11 mouse cellular contexts compared by ENCODE assay signal in genomic region chr9:60919936-60920672, GRCm38 (mm10).
DNase-seq lines count a peak whose midpoint lies in the region; ATAC-seq and TF ChIP-seq lines count a peak whose summit lies in the region.
"Had no signal": no experiment of that assay in that cellular context is flagged by ENCODE, and none has a peak within 500 bp of the region (broad histone marks: within the 10 kb centered on the region; RNA-seq: fewer than 3 reads in every experiment).

No protein-coding gene starts in this region.

- H3K9ac ChIP-seq in embryonic facial prominence, embryonic 15.5 days = no peak overlapping the region
- H3K9ac ChIP-seq in limb, embryonic 13.5 days = no peak overlapping the region
- H3K9ac ChIP-seq: hindbrain, embryonic 15.5 days; liver, embryonic 14.5 days had no signal

- H3K27me3 ChIP-seq in embryonic facial prominence, embryonic 15.5 days = no peaks in the 10 kb centered on the region
- peaks cover 5% of the 10 kb centered on the region; the same call in 1 of the 2 replicates for H3K27me3 ChIP-seq in limb, embryonic 13.5 days
- H3K27me3 ChIP-seq: hindbrain, embryonic 15.5 days had no signal

- no peak overlapping the region for H3K4me2 ChIP-seq in embryonic facial prominence, embryonic 15.5 days (replicated peaks)
- no peak overlapping the region for H3K4me2 ChIP-seq in limb, embryonic 13.5 days (replicated peaks)
- H3K4me2 ChIP-seq: hindbrain, embryonic 15.5 days had no signal

- TF ChIP-seq CTCF in brain, embryonic 14.5 days (IDR thresholded peaks at IDR 0.05; ENCODE audit: borderline replicate concordance, extremely low read depth, insufficient read depth, insufficient read length) = no peak

- peak overlapping the region; percentile 58 for H3K27ac ChIP-seq in embryonic facial prominence, embryonic 15.5 days (replicated peaks)
- H3K27ac ChIP-seq in limb, embryonic 13.5 days = 0 out of 2 replicates have a peak overlapping the region, but pooled peaks have one; percentile 23
- H3K27ac ChIP-seq: hindbrain, embryonic 15.5 days; left cerebral cortex, adult 2 months; liver, embryonic 14.5 days had no signal

- ATAC-seq in embryonic facial prominence, embryonic 15.5 days (ENCODE audit: insufficient number of reproducible peaks, low FRiP score, low TSS enrichment, low read depth) = no peak; the same call in 1 of the 2 replicates
- ATAC-seq in limb, embryonic 13.5 days (ENCODE audit: low FRiP score, low read depth) = no peak
- ATAC-seq in cerebellum, adult (ENCODE audit: insufficient number of reproducible peaks, low FRiP score, low TSS enrichment) = no peak

- no peak overlapping the region for H3K4me3 ChIP-seq in embryonic facial prominence, embryonic 15.5 days (replicated peaks)
- no peak overlapping the region for H3K4me3 ChIP-seq in limb, embryonic 13.5 days
- H3K4me3 ChIP-seq: hindbrain, embryonic 15.5 days; left cerebral cortex, adult 2 months had no signal

- DNase-seq in kidney, postnatal 14 days = peak; percentile 15
- DNase-seq in kidney, adult 18-20 months = no peak
- peak; percentile 89 for DNase-seq in brain, embryonic 14.5 days (ENCODE audit: low read depth)
- DNase-seq in cerebellum, adult 9-10 months = no peak
- DNase-seq: thymus, postnatal 4 days had no signal

- WGBS in embryonic facial prominence, embryonic 15.5 days = 27% methylated on average over 8 of the region's 8 CpGs
- WGBS in limb, embryonic 13.5 days = 33% methylated on average over 8 of the region's 8 CpGs

- H3K9me3 ChIP-seq in embryonic facial prominence, embryonic 15.5 days (replicated peaks) = no peaks in the 10 kb centered on the region
- no peaks in the 10 kb centered on the region for H3K9me3 ChIP-seq in limb, embryonic 13.5 days
- H3K9me3 ChIP-seq: hindbrain, embryonic 15.5 days had no signal

- H3K36me3 ChIP-seq in embryonic facial prominence, embryonic 15.5 days = no peaks in the 10 kb centered on the region
- H3K36me3 ChIP-seq in limb, embryonic 13.5 days = no peaks in the 10 kb centered on the region
- H3K36me3 ChIP-seq: hindbrain, embryonic 15.5 days had no signal

- peaks cover 17% of the 10 kb centered on the region for H3K4me1 ChIP-seq in embryonic facial prominence, embryonic 15.5 days
- peaks cover 31% of the 10 kb centered on the region for H3K4me1 ChIP-seq in limb, embryonic 13.5 days

- no peak for TF ChIP-seq POLR2A in brain, embryonic 14.5 days (IDR thresholded peaks at IDR 0.05; ENCODE audit: borderline replicate concordance, extremely low read depth, insufficient read depth, insufficient read length, poor library complexity, severe bottlenecking)

Comparison
In these comparisons a context has a peak if more than half of its experiments do, and no peak if none do; other contexts are left out.
1. DNase-seq: peak in kidney, postnatal 14 days (single experiment) and brain, embryonic 14.5 days (single experiment); none in kidney, adult 18-20 months (single experiment) and cerebellum, adult 9-10 months (single experiment).